Mouse (Mus musculus): ENCODE results near the gene Hoxb7. TPM values are rescaled to one million over a fixed set of nuclear protein-coding genes. Genes with fewer than 3 reads are reported as not detected.

Gene Hoxb7
- polyA plus RNA-seq, 1 experiment from 2014 or later: not detected

GRCm38 (mm10) chr11:96301837-96302236 is 15.4 kb downstream of the Hoxb7 start:
- ATAC-seq (ENCODE audit: low FRiP score, low TSS enrichment) (no peak), DNase-seq (no peak)
- no peak overlapping the region for H3K4me3 ChIP-seq (replicated peaks; ENCODE audit: low read depth, low read length)
- WGBS: under 1% methylated on average over 15 of the region's 15 CpGs
- no peaks in the 10 kb centered on the region for H3K4me1 ChIP-seq (ENCODE audit: control insufficient read depth, insufficient read depth, low read length)
- H3K27ac ChIP-seq (replicated peaks; ENCODE audit: low read depth, low read length): no peak overlapping the region
- peaks cover 100% of the 10 kb centered on the region for H3K27me3 ChIP-seq (ENCODE audit: control insufficient read depth, insufficient read depth, low read length)
- no peaks in the 10 kb centered on the region for H3K9me3 ChIP-seq (ENCODE audit: control insufficient read depth, low read length)
- no peak overlapping the region for H3K9ac ChIP-seq (replicated peaks; ENCODE audit: low read length)
- H3K36me3 ChIP-seq (ENCODE audit: control insufficient read depth, insufficient read depth, low read length): no peaks in the 10 kb centered on the region
- H3K4me2 ChIP-seq (ENCODE audit: low read length): no peak overlapping the region

- no peaks in the 10 kb centered on the region for H3K4me1 ChIP-seq (ENCODE audit: control insufficient read depth, insufficient read depth, low read length)
- DNase-seq (no peak), ATAC-seq (ENCODE audit: low FRiP score, low TSS enrichment) (no peak)
- 3% methylated on average over 23 of the region's 23 CpGs for WGBS
- no peak overlapping the region for H3K4me3 ChIP-seq (replicated peaks; ENCODE audit: low read depth, low read length)
- no peak overlapping the region for H3K4me2 ChIP-seq (ENCODE audit: low read length)
- no peaks in the 10 kb centered on the region for H3K36me3 ChIP-seq (ENCODE audit: control insufficient read depth, insufficient read depth, low read length)
- H3K27me3 ChIP-seq (ENCODE audit: control insufficient read depth, insufficient read depth, low read length): peaks cover 100% of the 10 kb centered on the region
- no peak overlapping the region for H3K27ac ChIP-seq (replicated peaks; ENCODE audit: low read depth, low read length)
- H3K9ac ChIP-seq (replicated peaks; ENCODE audit: low read length): no peak overlapping the region
- no peaks in the 10 kb centered on the region for H3K9me3 ChIP-seq (ENCODE audit: control insufficient read depth, low read length)
Observed at GRCm38 (mm10) chr11:96302381-96303150, 16.1 kb downstream of the Hoxb7 start.

- Histone ChIP-seq H3K27ac (replicated peaks; ENCODE audit: low read depth, low read length) (no peak within 1 kb of the TSS), H3K9ac (replicated peaks; ENCODE audit: low read length) (no peak within 1 kb of the TSS)
- no peak for ATAC-seq (ENCODE audit: low FRiP score, low TSS enrichment)
Observed at GRCm38 (mm10) chr11:96303151-96304099, 17.0 kb downstream of the Hoxb7 start, which contains the start of gene Hoxb5. Gene Hoxb5 (plus strand): TSS chr11:96303336.

DNA sequence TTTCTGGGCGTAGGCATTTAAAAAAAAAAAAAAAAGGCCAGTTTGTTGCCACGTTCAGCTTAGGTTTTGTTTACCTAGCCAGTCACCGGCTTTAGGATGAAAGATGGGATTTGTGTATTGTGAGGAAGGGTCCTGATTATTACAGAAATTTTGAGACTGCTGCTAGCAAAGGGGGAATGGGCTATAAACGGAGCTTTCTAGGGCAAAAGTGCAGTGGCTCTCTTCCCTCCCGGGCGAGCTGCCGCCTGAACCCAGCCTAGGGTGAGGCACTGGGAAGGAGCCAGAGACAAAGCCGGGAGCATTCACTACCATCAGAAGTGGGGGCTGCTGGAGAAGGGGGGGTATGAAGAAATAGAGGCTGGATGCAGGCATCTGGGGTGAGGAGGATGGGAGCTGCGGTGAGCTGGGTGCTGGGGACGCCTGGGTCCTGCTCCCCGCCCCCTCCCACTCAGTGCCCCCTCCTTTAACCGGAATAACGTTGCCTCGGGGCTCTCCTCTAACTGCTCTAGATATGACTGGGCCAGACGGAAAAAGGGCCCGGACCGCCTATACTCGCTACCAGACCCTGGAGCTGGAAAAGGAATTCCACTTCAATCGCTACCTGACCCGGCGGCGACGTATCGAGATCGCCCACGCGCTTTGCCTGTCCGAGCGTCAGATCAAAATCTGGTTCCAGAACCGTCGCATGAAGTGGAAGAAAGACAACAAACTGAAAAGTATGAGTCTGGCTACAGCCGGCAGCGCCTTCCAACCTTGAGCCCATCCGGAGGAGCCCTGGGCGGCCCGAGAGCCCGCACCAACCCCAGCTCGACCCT is 18.2 kb downstream of the Hoxb7 start:
- Histone ChIP-seq H3K4me2 (ENCODE audit: low read length) (no peak overlapping the region), H3K4me1 (ENCODE audit: control insufficient read depth, insufficient read depth, low read length) (no peaks in the 10 kb centered on the region), H3K36me3 (ENCODE audit: control insufficient read depth, insufficient read depth, low read length) (no peaks in the 10 kb centered on the region), H3K4me3 (replicated peaks; ENCODE audit: low read depth, low read length) (no peak overlapping the region), H3K9me3 (ENCODE audit: control insufficient read depth, low read length) (no peaks in the 10 kb centered on the region), H3K9ac (replicated peaks; ENCODE audit: low read length) (no peak overlapping the region), H3K27ac (replicated peaks; ENCODE audit: low read depth, low read length) (no peak overlapping the region), H3K27me3 (ENCODE audit: control insufficient read depth, insufficient read depth, low read length) (peaks cover 100% of the 10 kb centered on the region)
- ATAC-seq (ENCODE audit: low FRiP score, low TSS enrichment) (no peak), DNase-seq (no peak)
- 2% methylated on average over 38 of the region's 38 CpGs for WGBS

More at GRCm38 (mm10) chr11:96303151-96304099, 17.0 kb downstream of the Hoxb7 start, which contains the start of gene Hoxb5:
- Histone ChIP-seq H3K27me3 (ENCODE audit: control insufficient read depth, insufficient read depth, low read length) (peaks cover 100% of the 10 kb centered on the region), H3K9me3 (ENCODE audit: control insufficient read depth, low read length) (no peaks in the 10 kb centered on the region), H3K4me1 (ENCODE audit: control insufficient read depth, insufficient read depth, low read length) (no peaks in the 10 kb centered on the region), H3K4me3 (replicated peaks; ENCODE audit: low read depth, low read length) (no peak within 1 kb of the TSS), H3K4me2 (ENCODE audit: low read length) (no peak within 1 kb of the TSS), H3K36me3 (ENCODE audit: control insufficient read depth, insufficient read depth, low read length) (no peaks in the 10 kb centered on the region)
- WGBS: 1% methylated on average over 69 of the region's 69 CpGs
- DNase-seq: peak; percentile 83

- Histone ChIP-seq H3K4me3 (replicated peaks; ENCODE audit: low read depth, low read length) (no peak overlapping the region), H3K9ac (replicated peaks; ENCODE audit: low read length) (no peak overlapping the region), H3K4me1 (ENCODE audit: control insufficient read depth, insufficient read depth, low read length) (no peaks in the 10 kb centered on the region), H3K27ac (replicated peaks; ENCODE audit: low read depth, low read length) (no peak overlapping the region), H3K27me3 (ENCODE audit: control insufficient read depth, insufficient read depth, low read length) (peaks cover 100% of the 10 kb centered on the region), H3K4me2 (ENCODE audit: low read length) (no peak overlapping the region), H3K36me3 (ENCODE audit: control insufficient read depth, insufficient read depth, low read length) (no peaks in the 10 kb centered on the region), H3K9me3 (ENCODE audit: control insufficient read depth, low read length) (no peaks in the 10 kb centered on the region)
- DNase-seq (no peak), ATAC-seq (ENCODE audit: low FRiP score, low TSS enrichment) (no peak)
- 15% methylated on average over 6 of the region's 6 CpGs for WGBS
Observed at GRCm38 (mm10) chr11:96305505-96306182, 19.2 kb downstream of the Hoxb7 start.

GRCm38 (mm10) chr11:96306183-96306907 is 19.9 kb downstream of the Hoxb7 start:
- Histone ChIP-seq H3K4me3 (replicated peaks; ENCODE audit: low read depth, low read length) (no peak overlapping the region), H3K9me3 (ENCODE audit: control insufficient read depth, low read length) (no peaks in the 10 kb centered on the region), H3K4me1 (ENCODE audit: control insufficient read depth, insufficient read depth, low read length) (no peaks in the 10 kb centered on the region), H3K4me2 (ENCODE audit: low read length) (no peak overlapping the region), H3K27me3 (ENCODE audit: control insufficient read depth, insufficient read depth, low read length) (peaks cover 100% of the 10 kb centered on the region), H3K9ac (replicated peaks; ENCODE audit: low read length) (no peak overlapping the region), H3K27ac (replicated peaks; ENCODE audit: low read depth, low read length) (no peak overlapping the region), H3K36me3 (ENCODE audit: control insufficient read depth, insufficient read depth, low read length) (no peaks in the 10 kb centered on the region)
- DNase-seq: no peak
- WGBS: 4% methylated on average over 7 of the region's 7 CpGs
- ATAC-seq (ENCODE audit: low FRiP score, low TSS enrichment): no peak

GRCm38 (mm10) chr11:96306908-96307269 is 20.5 kb downstream of the Hoxb7 start:
- H3K27ac ChIP-seq (replicated peaks; ENCODE audit: low read depth, low read length): no peak overlapping the region
- ATAC-seq (ENCODE audit: low FRiP score, low TSS enrichment) (no peak), DNase-seq (no peak)
- H3K4me3 ChIP-seq (replicated peaks; ENCODE audit: low read depth, low read length): no peak overlapping the region
- peaks cover 100% of the 10 kb centered on the region for H3K27me3 ChIP-seq (ENCODE audit: control insufficient read depth, insufficient read depth, low read length)
- H3K4me2 ChIP-seq (ENCODE audit: low read length): no peak overlapping the region
- H3K9ac ChIP-seq (replicated peaks; ENCODE audit: low read length): no peak overlapping the region
- H3K4me1 ChIP-seq (ENCODE audit: control insufficient read depth, insufficient read depth, low read length): no peaks in the 10 kb centered on the region
- no peaks in the 10 kb centered on the region for H3K9me3 ChIP-seq (ENCODE audit: control insufficient read depth, low read length)
- no peaks in the 10 kb centered on the region for H3K36me3 ChIP-seq (ENCODE audit: control insufficient read depth, insufficient read depth, low read length)
- WGBS: 3% methylated on average over 13 of the region's 13 CpGs
